Mouse (Mus musculus) lung, embryonic 14.5 days (tissue): ENCODE data around the gene Lrrc3c. TPM values are rescaled to one million over a fixed set of nuclear protein-coding genes. Genes with fewer than 3 reads are reported as not detected.

Experiments
- ATAC-seq: fragments of 200-750 bp; cut with Nextera tagmentation; 2 replicates; pipeline ENCODE4 v1.8.0; 2017; ENCODE audit warnings: mild to moderate bottlenecking, moderate TSS enrichment, moderate library complexity; ENCODE audit not compliant: insufficient read depth
- DNase-seq: peaks from one replicate; pipeline ENCODE4 v3.0.0-alpha.2; 2015
- H3K27ac ChIP-seq: fragments of 300-500 bp; sonication (generic); 2 replicates; pipeline ENCODE4 v1.5.1; 2014; ENCODE audit warnings: low read depth, mild to moderate bottlenecking, moderate library complexity
- H3K27me3 ChIP-seq: fragments of 300-500 bp; sonication (generic); 2 replicates; pipeline ENCODE4 v1.6.1; 2014; ENCODE audit warnings: low read length, control low read depth; ENCODE audit not compliant: insufficient read depth
- H3K36me3 ChIP-seq: fragments of 300-500 bp; sonication (generic); 2 replicates; pipeline ENCODE4 v1.6.1; 2014; ENCODE audit warnings: control low read depth; ENCODE audit not compliant: insufficient read depth
- H3K4me1 ChIP-seq: fragments of 300-500 bp; sonication (generic); 2 replicates; pipeline ENCODE4 v1.6.1; 2014; ENCODE audit warnings: antibody characterized with exemption, control low read depth; ENCODE audit not compliant: insufficient read depth
- H3K4me2 ChIP-seq: fragments of 300-500 bp; sonication (generic); 2 replicates; pipeline ENCODE4 v1.6.1; 2014; ENCODE audit warnings: mild to moderate bottlenecking
- H3K4me3 ChIP-seq: fragments of 300-500 bp; sonication (generic); 2 replicates; pipeline ENCODE4 v1.5.1; 2014; ENCODE audit warnings: low read depth, low read length
- H3K9ac ChIP-seq: fragments of 300-500 bp; sonication (generic); 2 replicates; pipeline ENCODE4 v1.6.1; 2014
- H3K9me3 ChIP-seq: fragments of 300-500 bp; sonication (generic); 2 replicates; pipeline ENCODE4 v1.6.1; 2016; ENCODE audit warnings: low read depth, low read length, control low read depth
- CTCF ChIP-seq: IDR thresholded peaks from 2 replicates; pipeline ENCODE4 v1.5.1; 2016; ENCODE audit warnings: antibody characterized with exemption, low read depth
- WGBS: fragments of 180-500 bp; shearing (Covaris S2); extraction: QIAGEN DNeasy Blood & Tissue Kit; methylation state at CpG from one replicate; pipeline ENCODE4 v1.1.7; 2014; 5-methylcytosine and 5-hydroxymethylcytosine counted together
- polyA plus RNA-seq: library from polyadenylated mRNA; unstranded; fragments of >200 nt; fragmentation: Nextera tagmentation; extraction: Ambion mirVana; gene quantifications from 2 replicates; pipeline ENCODE4 v1.2.1, GENCODE M21; 2014

Gene Lrrc3c
- polyA plus RNA-seq, 1 experiment from 2014 or later: not detected

- H3K4me1 ChIP-seq: no peaks in the 10 kb centered on the region
- no peak for TF ChIP-seq CTCF
- ATAC-seq (no peak), DNase-seq (no peak)
- no peak overlapping the region for H3K27ac ChIP-seq
- H3K4me2 ChIP-seq: no peak overlapping the region
- no peak overlapping the region for H3K9ac ChIP-seq
- 16% methylated on average over 7 of the region's 7 CpGs for WGBS
- no peaks in the 10 kb centered on the region for H3K27me3 ChIP-seq
- no peak overlapping the region for H3K4me3 ChIP-seq
- H3K9me3 ChIP-seq: no peaks in the 10 kb centered on the region
- H3K36me3 ChIP-seq: no peaks in the 10 kb centered on the region
Observed at GRCm38 (mm10) chr11:98560942-98561341, 37.1 kb upstream of the Lrrc3c start.

- H3K27ac ChIP-seq: no peak overlapping the region
- H3K4me1 ChIP-seq: no peaks in the 10 kb centered on the region
- WGBS: 68% methylated on average over 3 of the region's 3 CpGs
- no peak overlapping the region for H3K4me3 ChIP-seq
- no peak overlapping the region for H3K9ac ChIP-seq
- DNase-seq (no peak), ATAC-seq (no peak)
- no peaks in the 10 kb centered on the region for H3K27me3 ChIP-seq
- no peak overlapping the region for H3K4me2 ChIP-seq
- TF ChIP-seq CTCF: no peak
- H3K9me3 ChIP-seq: no peaks in the 10 kb centered on the region
- no peaks in the 10 kb centered on the region for H3K36me3 ChIP-seq
Observed at GRCm38 (mm10) chr11:98563025-98563424, 35.1 kb upstream of the Lrrc3c start.

DNA sequence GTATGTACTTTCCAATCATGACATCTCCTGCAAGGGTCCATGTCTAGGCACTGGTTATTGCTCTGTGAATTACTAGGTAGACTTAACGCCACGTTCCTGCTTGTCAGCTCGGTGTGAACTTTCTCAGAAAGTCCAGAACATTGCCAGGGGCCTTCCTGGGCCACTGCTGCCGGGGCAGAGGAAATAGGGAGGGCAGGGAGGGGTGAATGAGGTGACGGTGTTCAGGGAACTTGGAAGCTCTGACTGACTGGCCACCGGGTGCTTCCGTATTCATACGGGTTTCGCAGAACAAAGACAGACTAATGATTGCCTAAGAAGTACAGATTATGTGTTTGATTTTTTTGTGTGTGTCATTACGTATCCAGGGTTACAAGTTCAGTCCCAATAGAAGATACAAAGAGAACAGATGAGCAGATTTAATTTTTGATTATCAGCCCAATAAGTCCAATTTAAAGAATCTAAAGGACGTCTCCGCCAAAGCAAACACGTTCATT, 34.1 kb upstream of the Lrrc3c start:
- Histone ChIP-seq H3K4me1 (no peaks in the 10 kb centered on the region), H3K27me3 (no peaks in the 10 kb centered on the region), H3K27ac (no peak overlapping the region), H3K4me3 (no peak overlapping the region), H3K9ac (no peak overlapping the region), H3K9me3 (no peaks in the 10 kb centered on the region), H3K36me3 (no peaks in the 10 kb centered on the region), H3K4me2 (no peak overlapping the region)
- 50% methylated on average over 13 of the region's 13 CpGs for WGBS
- DNase-seq (no peak), ATAC-seq (no peak)
- no peak for TF ChIP-seq CTCF

DNA sequence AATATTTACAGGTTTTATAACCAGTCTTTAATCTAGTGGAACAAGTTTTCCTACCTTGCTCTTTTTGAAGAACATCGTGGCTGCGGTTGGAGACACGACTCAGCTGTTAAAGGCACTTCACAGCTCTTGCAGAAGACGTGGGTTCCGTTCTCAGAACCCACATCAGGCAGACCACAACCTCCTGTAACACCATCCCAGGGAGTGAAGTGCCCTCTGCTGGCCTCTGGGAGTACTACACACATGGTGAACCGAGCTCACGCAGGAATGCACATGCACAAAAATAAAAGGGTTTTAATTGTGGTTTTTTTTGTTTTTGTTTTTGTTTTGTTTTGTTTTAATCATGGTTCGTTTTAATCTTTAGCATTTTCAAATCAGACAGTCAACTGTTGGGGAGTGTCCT, 29.8 kb upstream of the Lrrc3c start:
- WGBS: 79% methylated on average over 8 of the region's 8 CpGs
- Histone ChIP-seq H3K27ac (no peak overlapping the region), H3K4me2 (no peak overlapping the region), H3K9ac (no peak overlapping the region), H3K4me3 (no peak overlapping the region), H3K4me1 (no peaks in the 10 kb centered on the region), H3K9me3 (no peaks in the 10 kb centered on the region), H3K27me3 (no peaks in the 10 kb centered on the region), H3K36me3 (no peaks in the 10 kb centered on the region)
- TF ChIP-seq CTCF: peak; percentile 43
- ATAC-seq: no peak
- DNase-seq: no peak

DNA sequence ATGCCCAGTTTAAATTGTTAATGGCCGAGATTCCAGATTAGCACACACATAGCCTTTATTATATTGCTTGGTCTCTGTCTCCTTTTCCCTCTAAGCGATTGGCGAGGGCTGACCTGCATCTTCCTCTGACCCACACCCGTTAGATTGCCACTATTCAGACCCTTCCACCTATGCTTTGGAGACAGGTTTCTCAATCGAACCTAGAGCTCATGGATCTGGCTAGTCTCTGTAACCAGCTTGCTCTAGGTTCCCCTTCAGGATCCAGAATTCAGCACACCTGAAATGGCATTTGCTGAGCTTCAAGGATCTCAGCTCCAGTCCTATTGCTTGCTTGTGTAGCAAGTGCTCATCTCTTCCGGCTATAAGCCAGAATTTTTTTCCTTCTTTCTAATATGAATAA, 28.6 kb upstream of the Lrrc3c start:
- DNase-seq (no peak), ATAC-seq (no peak)
- Histone ChIP-seq H3K4me2 (no peak overlapping the region), H3K9me3 (no peaks in the 10 kb centered on the region), H3K27me3 (no peaks in the 10 kb centered on the region), H3K4me1 (no peaks in the 10 kb centered on the region), H3K27ac (no peak overlapping the region), H3K9ac (no peak overlapping the region), H3K4me3 (no peak overlapping the region), H3K36me3 (no peaks in the 10 kb centered on the region)
- TF ChIP-seq CTCF: no peak
- WGBS: 70% methylated on average over 6 of the region's 6 CpGs

- ATAC-seq: no peak
- no peak for DNase-seq
- WGBS: 90% methylated on average over 5 of the region's 5 CpGs
- H3K4me2 ChIP-seq: no peak overlapping the region
- no peak overlapping the region for H3K4me3 ChIP-seq
- H3K9ac ChIP-seq: no peak overlapping the region
- H3K4me1 ChIP-seq: no peaks in the 10 kb centered on the region
- H3K9me3 ChIP-seq: no peaks in the 10 kb centered on the region
- no peaks in the 10 kb centered on the region for H3K27me3 ChIP-seq
- TF ChIP-seq CTCF: no peak
- peaks cover 18% of the 10 kb centered on the region for H3K36me3 ChIP-seq
- H3K27ac ChIP-seq: no peak overlapping the region
Observed at GRCm38 (mm10) chr11:98577776-98578175, 20.3 kb upstream of the Lrrc3c start.

DNA sequence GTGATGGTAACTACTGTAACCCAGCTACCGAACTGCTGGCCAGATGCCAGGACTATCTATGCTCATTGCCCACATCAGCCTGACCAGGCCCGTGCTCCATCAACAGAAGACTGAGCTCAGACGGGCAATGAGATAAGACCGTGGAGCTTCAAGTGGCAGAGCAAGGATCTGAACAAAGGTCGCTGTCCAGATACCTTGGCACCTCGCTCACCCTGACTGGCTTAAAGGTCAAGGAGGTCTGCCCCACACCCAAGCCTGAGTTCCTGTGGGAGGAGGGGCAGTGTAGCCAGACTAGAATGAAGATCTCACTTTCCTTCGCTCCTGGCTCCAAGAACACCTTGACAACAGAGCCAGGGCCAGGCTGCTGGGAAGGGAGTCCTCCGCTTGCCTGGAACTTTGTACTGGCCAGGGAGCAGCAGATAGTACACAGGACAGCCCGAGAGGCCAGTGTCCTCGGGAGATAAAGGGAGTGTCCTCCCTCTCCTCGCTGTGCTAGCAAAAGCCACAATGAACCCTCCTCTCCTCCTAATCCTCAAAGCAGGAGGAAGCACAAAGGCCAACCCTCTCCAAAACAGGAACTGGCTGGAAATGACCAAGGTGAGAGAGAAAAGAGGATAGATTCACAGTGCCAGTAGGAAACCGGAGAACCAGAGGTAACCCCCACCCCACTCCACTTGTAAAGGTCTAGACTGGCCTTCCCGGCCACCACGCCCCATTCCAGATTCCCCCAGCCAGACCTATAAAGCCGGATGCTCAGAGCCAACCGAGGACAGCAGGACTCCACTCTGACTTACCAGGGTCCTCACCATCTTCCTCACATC, 17.6 kb upstream of the Lrrc3c start:
- H3K9ac ChIP-seq: no peak overlapping the region
- no peak for TF ChIP-seq CTCF
- peaks cover 30% of the 10 kb centered on the region for H3K36me3 ChIP-seq
- 0 out of 2 replicates have a peak, but pooled peaks cover 2% of the 10 kb centered on the region for H3K4me1 ChIP-seq
- no peak overlapping the region for H3K4me2 ChIP-seq
- 60% methylated on average over 16 of the region's 16 CpGs for WGBS
- ATAC-seq (no peak; the same call in 1 of the 2 replicates), DNase-seq (peak; percentile 37)
- H3K4me3 ChIP-seq: no peak overlapping the region
- H3K27me3 ChIP-seq: no peaks in the 10 kb centered on the region
- H3K9me3 ChIP-seq: no peaks in the 10 kb centered on the region
- H3K27ac ChIP-seq: peak overlapping the region; percentile 27; the same call in 1 of the 2 replicates
